ENCODE assay signal across 22 mouse cellular contexts in genomic region chr3:21645268-21645667, GRCm38 (mm10).
A peak's percentile ranks its signal among the peaks of the same experiment; 100 is the strongest.
DNase-seq lines count a peak whose midpoint lies in the region; ATAC-seq and TF ChIP-seq lines count a peak whose summit lies in the region.
"Had no signal": no experiment of that assay in that cellular context is flagged by ENCODE, and none has a peak within 500 bp of the region (broad histone marks: within the 10 kb centered on the region; RNA-seq: fewer than 3 reads in every experiment).

No protein-coding gene starts in this region.

- no peak for ATAC-seq in lung, postnatal 0 days
- 0 out of 2 replicates have a peak, but pooled peaks have one; percentile 34 for ATAC-seq in megakaryocyte progenitor cell, adult 5-6 weeks (replicated peaks; ENCODE audit: poor library complexity)
- ATAC-seq: forebrain, embryonic 16.5 days; midbrain, embryonic 13.5 days; Patski had no signal

- H3K36me3 ChIP-seq in lung, postnatal 0 days (ENCODE audit: insufficient read depth, low read length) = no peaks in the 10 kb centered on the region
- H3K36me3 ChIP-seq: embryonic facial prominence, embryonic 12.5 days; limb, embryonic 15.5 days; liver, embryonic 15.5 days; midbrain, embryonic 13.5 days; neural tube, embryonic 13.5 days had no signal

- peak; percentile 3 to 49 for DNase-seq in frontal cortex, postnatal 36 days (ENCODE audit: low spot score in 2 of 2)
- no peak for DNase-seq in frontal cortex, postnatal 10 days (ENCODE audit: low spot score in 2 of 2)
- DNase-seq in lung, postnatal 0 days (ENCODE audit: low spot score) = peak; percentile 37
- no peak for DNase-seq in lung, postnatal 4 days
- no peak for DNase-seq in spleen, adult 12 weeks (ENCODE audit: low spot score)
- DNase-seq in heart, adult 11 months = no peak
- DNase-seq: adrenal gland, postnatal 14 days; gastrocnemius, postnatal 14 days; heart, postnatal 10 days; kidney, adult 18-20 months; kidney, postnatal 14 days; layer of hippocampus, postnatal 36 days; thymus, postnatal 14 days had no signal

- no peak for TF ChIP-seq CTCF in lung, postnatal 0 days (IDR thresholded peaks at IDR 0.05)

- H3K4me3 ChIP-seq in lung, postnatal 0 days (ENCODE audit: low read depth, low read length) = no peak overlapping the region
- H3K4me3 ChIP-seq: embryonic facial prominence, embryonic 12.5 days; layer of hippocampus, adult 2 months; limb, embryonic 15.5 days; liver, embryonic 15.5 days; midbrain, embryonic 13.5 days; neural tube, embryonic 13.5 days had no signal

- no peaks in the 10 kb centered on the region; the same call in 1 of the 2 replicates for H3K4me1 ChIP-seq in lung, postnatal 0 days (ENCODE audit: insufficient read depth, low read depth, low read length)
- H3K4me1 ChIP-seq: embryonic facial prominence, embryonic 12.5 days; limb, embryonic 15.5 days; liver, embryonic 15.5 days; midbrain, embryonic 13.5 days; neural tube, embryonic 13.5 days had no signal

- WGBS in lung, postnatal 0 days = 17% methylated on average over 1 of the region's 1 CpGs

- no peaks in the 10 kb centered on the region for H3K9me3 ChIP-seq in lung, postnatal 0 days (ENCODE audit: low read length)
- H3K9me3 ChIP-seq: embryonic facial prominence, embryonic 12.5 days; limb, embryonic 15.5 days; liver, embryonic 15.5 days; midbrain, embryonic 13.5 days; neural tube, embryonic 13.5 days had no signal

- TF ChIP-seq EP300 in lung, postnatal 0 days (IDR thresholded peaks at IDR 0.05) = no peak

- no peaks in the 10 kb centered on the region for H3K27me3 ChIP-seq in lung, postnatal 0 days (replicated peaks; ENCODE audit: insufficient read depth, low read length)
- H3K27me3 ChIP-seq: embryonic facial prominence, embryonic 12.5 days; limb, embryonic 15.5 days; liver, embryonic 15.5 days; midbrain, embryonic 13.5 days; neural tube, embryonic 13.5 days; Patski had no signal

- no peak overlapping the region for H3K4me2 ChIP-seq in lung, postnatal 0 days (replicated peaks; ENCODE audit: low read depth, low read length)
- H3K4me2 ChIP-seq: embryonic facial prominence, embryonic 12.5 days; limb, embryonic 15.5 days; liver, embryonic 15.5 days; midbrain, embryonic 13.5 days; neural tube, embryonic 13.5 days had no signal

- H3K9ac ChIP-seq in lung, postnatal 0 days (replicated peaks; ENCODE audit: low read depth) = no peak overlapping the region
- H3K9ac ChIP-seq: embryonic facial prominence, embryonic 12.5 days; limb, embryonic 15.5 days; liver, embryonic 15.5 days; midbrain, embryonic 13.5 days; neural tube, embryonic 13.5 days had no signal

- no peak overlapping the region for H3K27ac ChIP-seq in lung, postnatal 0 days (ENCODE audit: low read length)
- H3K27ac ChIP-seq: embryonic facial prominence, embryonic 12.5 days; limb, embryonic 15.5 days; liver, embryonic 15.5 days; midbrain, embryonic 13.5 days; neural tube, embryonic 13.5 days had no signal

Comparison
In these comparisons a context has a peak if more than half of its experiments do, and no peak if none do; other contexts are left out.
1. DNase-seq: peak in frontal cortex, postnatal 36 days (2 of 2) and lung, postnatal 0 days (single experiment); none in frontal cortex, postnatal 10 days (0 of 2), lung, postnatal 4 days (0 of 2), spleen, adult 12 weeks (single experiment) and heart, adult 11 months (single experiment).